Mouse (Mus musculus) ES-E14 (cell line): Measurements from ENCODE around the gene Fis1. TPM values are rescaled to one million over a fixed set of nuclear protein-coding genes. Genes with fewer than 3 reads are reported as not detected.

Source experiments
- DNase-seq: peaks from one replicate; pipeline ENCODE4 v3.0.0-alpha.2; 2013; ENCODE audit warnings: low read depth, low spot score
- H3K27ac ChIP-seq: 2 replicates; pipeline ENCODE4 v1.5.1; 2012; ENCODE audit warnings: low read depth, mild to moderate bottlenecking, low read length, moderate library complexity, mixed read lengths; ENCODE audit not compliant: poor library complexity, insufficient read depth, severe bottlenecking
- H3K36me3 ChIP-seq: 2 replicates; pipeline ENCODE4 v1.6.1; 2012; ENCODE audit warnings: mild to moderate bottlenecking, low read length, moderate library complexity, mixed read lengths; ENCODE audit not compliant: control insufficient read depth, poor library complexity, insufficient read depth, severe bottlenecking
- H3K4me1 ChIP-seq, 2 experiments: fragments of 150-350 bp in 1 of 2; sonication (generic) in 1 of 2; 2 replicates each; pipeline ENCODE4 v1.6.1; 2012; ENCODE audit warnings: low read length in 2 of 2, mild to moderate bottlenecking in 1 of 2, mixed read lengths in 1 of 2; ENCODE audit not compliant: control insufficient read depth in 2 of 2, insufficient read depth in 2 of 2, poor library complexity in 1 of 2
- H3K4me3 ChIP-seq, 2 experiments: fragments of 150-350 bp in 1 of 2; sonication (generic) in 1 of 2; 2 replicates each; pipeline ENCODE4 v1.5.1; 2012; ENCODE audit warnings: low read length in 2 of 2, low read depth in 1 of 2, mild to moderate bottlenecking in 1 of 2, mixed read lengths in 1 of 2; ENCODE audit not compliant: insufficient read depth in 1 of 2, poor library complexity in 1 of 2, severe bottlenecking in 1 of 2
- H3K9ac ChIP-seq: 2 replicates; pipeline ENCODE4 v1.6.1; 2012; ENCODE audit warnings: low read depth, mild to moderate bottlenecking, low read length, mixed read lengths; ENCODE audit not compliant: poor library complexity, insufficient read depth, severe bottlenecking
- H3K9me3 ChIP-seq: fragments of 150-350 bp; sonication (generic); 2 replicates; pipeline ENCODE4 v1.6.1; 2012; ENCODE audit warnings: low read depth, mild to moderate bottlenecking, low read length; ENCODE audit not compliant: control insufficient read depth, insufficient read depth
- CHD2 ChIP-seq: IDR thresholded peaks from 2 replicates; pipeline ENCODE4 v1.6.1; 2014; ENCODE audit warnings: mild to moderate bottlenecking, low read depth, low read length, inconsistent platforms
- HCFC1 ChIP-seq: IDR thresholded peaks from 2 replicates; pipeline ENCODE4 v1.6.1; 2012; ENCODE audit warnings: low read length, inconsistent platforms, borderline replicate concordance; ENCODE audit not compliant: insufficient read depth
- MAFK ChIP-seq: IDR thresholded peaks from 2 replicates; pipeline ENCODE4 v1.6.1; 2014; ENCODE audit warnings: mild to moderate bottlenecking, low read depth, low read length, inconsistent platforms; ENCODE audit not compliant: insufficient read depth
- ZC3H11A ChIP-seq: IDR thresholded peaks from 2 replicates; pipeline ENCODE4 v1.6.1; 2012; ENCODE audit warnings: low read depth, mild to moderate bottlenecking, inconsistent platforms, low read length, borderline replicate concordance
- ZNF384 ChIP-seq: IDR thresholded peaks from 2 replicates; pipeline ENCODE4 v1.6.1; 2012; ENCODE audit warnings: low read depth, low read length, inconsistent platforms
- in situ Hi-C, 2 experiments: fragments of 600-800 bp; cut with MboI; formaldehyde crosslinking; loops; one replicate each; pipeline ENCODE4 v1.15.1; 2025; ENCODE audit warnings: low sequenced_read_pairs in 2 of 2, inconsistent platforms in 1 of 2; ENCODE audit not compliant: unreplicated experiment in 2 of 2
- total RNA-seq: library from RNA; depleted of rRNA; stranded (reverse); fragments of 300-350 nt; gene quantifications from 2 replicates; pipeline ENCODE4 v1.2.3, GENCODE M21; 2012; rRNA removed

Fis1 gene
- total RNA-seq = 106 and 114 TPM in 2 replicates

- Histone ChIP-seq H3K4me1 (peaks cover 4 to 19% of the 10 kb centered on the region in 2 experiments; a peak in 3 of 4 replicates), H3K27ac (peak within 1 kb of the TSS; percentile 86), H3K9ac (peak within 1 kb of the TSS; percentile 77), H3K36me3 (peaks cover 1% of the 10 kb centered on the region; the same call in 1 of the 2 replicates), H3K9me3 (no peaks in the 10 kb centered on the region), H3K4me3 (peak within 1 kb of the TSS; percentile 84 to 95)
- DNase-seq = peak; percentile 99
- TF ChIP-seq ZC3H11A (no peak), CHD2 (no peak), HCFC1 (peak; percentile 76; the same call in 1 of the 2 replicates), MAFK (no peak)
- in situ Hi-C loops = no loop called here
Observed at GRCm38 (mm10) chr5:136953015-136953414, at the start of gene Fis1. TSS of gene Fis1 (plus strand) at chr5:136953275.

GRCm38 (mm10) chr5:136904621-136905020 is 48.5 kb upstream of the Fis1 start:
- Histone ChIP-seq H3K9ac (no peak overlapping the region), H3K4me3 (no peak overlapping the region), H3K36me3 (no peaks in the 10 kb centered on the region), H3K4me1 (0 out of 4 replicates have a peak, but pooled peaks cover 0 to 2% of the 10 kb centered on the region in 2 experiments), H3K27ac (no peak overlapping the region), H3K9me3 (no peaks in the 10 kb centered on the region)
- in situ Hi-C loops = no loop called here
- no peak for DNase-seq
- TF ChIP-seq ZC3H11A = no peak
- TF ChIP-seq ZNF384 = no peak
- TF ChIP-seq HCFC1 = no peak
- TF ChIP-seq MAFK = no peak
- no peak for TF ChIP-seq CHD2

DNA sequence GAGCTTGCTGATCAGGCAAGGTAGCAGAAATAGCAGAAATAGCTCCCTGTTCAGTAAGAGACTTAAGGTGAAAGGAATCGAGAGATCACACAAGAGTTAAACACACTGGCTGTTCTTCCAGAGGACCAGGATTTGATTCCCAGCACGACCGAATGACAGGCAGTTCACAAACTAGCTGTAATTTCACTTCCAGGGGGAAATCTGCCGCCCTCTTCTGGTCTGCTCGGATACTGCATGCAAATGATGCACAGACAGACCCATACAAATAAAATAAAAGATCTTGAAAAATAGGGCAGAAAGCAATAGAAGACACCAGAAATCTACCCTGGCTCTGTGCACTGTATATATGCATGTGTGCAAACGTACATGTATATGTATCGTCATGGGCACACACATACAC is 47.4 kb upstream of the Fis1 start:
- no peak overlapping the region for H3K4me3 ChIP-seq
- peak; percentile 58 for DNase-seq
- no peak overlapping the region for H3K27ac ChIP-seq

DNA sequence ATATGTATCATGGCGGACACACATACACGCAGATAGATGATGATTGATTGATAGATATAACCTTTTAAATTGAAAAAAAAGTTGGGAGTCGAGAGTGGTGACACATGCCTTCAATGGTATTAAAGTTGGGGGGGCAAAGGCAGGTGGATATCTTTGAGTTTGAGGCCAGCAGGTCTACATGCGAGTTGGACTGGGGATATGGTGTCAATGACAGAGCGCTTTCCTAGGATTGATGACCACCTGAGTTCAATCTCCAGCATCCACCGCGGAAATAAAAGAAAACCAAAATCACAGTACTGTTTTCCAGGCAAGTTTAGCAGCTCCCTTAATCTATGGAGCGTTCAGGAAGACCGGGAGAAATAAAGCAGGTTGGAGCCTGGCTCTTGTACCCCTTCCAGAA is 45.5 kb upstream of the Fis1 start:
- in situ Hi-C loops = no loop called here
- no peak overlapping the region for H3K9ac ChIP-seq

More for the DNA sequence above, 47.4 kb upstream of the Fis1 start:
- no peaks in the 10 kb centered on the region for H3K36me3 ChIP-seq
- no peak overlapping the region for H3K9ac ChIP-seq
- H3K9me3 ChIP-seq = no peaks in the 10 kb centered on the region
- H3K4me1 ChIP-seq = 0 out of 4 replicates have a peak, but pooled peaks cover 0 to 2% of the 10 kb centered on the region in 2 experiments
- in situ Hi-C loops = no loop called here
- TF ChIP-seq MAFK = no peak
- no peak for TF ChIP-seq CHD2
- no peak for TF ChIP-seq ZNF384
- TF ChIP-seq HCFC1 = no peak
- no peak for TF ChIP-seq ZC3H11A

More for the DNA sequence above, 45.5 kb upstream of the Fis1 start:
- no peak for TF ChIP-seq ZNF384
- 0 out of 2 replicates have a peak, but pooled peaks cover 1% of the 10 kb centered on the region for H3K36me3 ChIP-seq
- DNase-seq = no peak
- H3K9me3 ChIP-seq = no peaks in the 10 kb centered on the region
- 0 out of 4 replicates have a peak, but pooled peaks cover 0 to 2% of the 10 kb centered on the region in 2 experiments for H3K4me1 ChIP-seq
- H3K27ac ChIP-seq = no peak overlapping the region
- peak overlapping the region; percentile 39 to 54; a peak in 2 of 4 replicates for H3K4me3 ChIP-seq
